ENCODE assay signal across 8 mouse cellular contexts in genomic region chr1:51922820-51923219, GRCm38 (mm10). TPM values are rescaled to one million over a fixed set of nuclear protein-coding genes. Genes with fewer than 3 reads are reported as not detected.
A peak's percentile ranks its signal among the peaks of the same experiment; 100 is the strongest.
DNase-seq lines count a peak whose midpoint lies in the region; ATAC-seq and TF ChIP-seq lines count a peak whose summit lies in the region.

No protein-coding gene starts in this region.

- no peak for DNase-seq in heart, postnatal 10 days
- DNase-seq in embryo, embryonic 9.5 days (ENCODE audit: extremely low spot score): peak; percentile 57
- DNase-seq in hindbrain, postnatal 0 days (ENCODE audit: low spot score): peak; percentile 59
- DNase-seq in neural tube, embryonic 11.5 days (ENCODE audit: low spot score): peak; percentile 46
- DNase-seq in layer of hippocampus, adult 8-10 months (ENCODE audit: low spot score in 2 of 2): no peak
- DNase-seq in layer of hippocampus, adult 9-10 months (ENCODE audit: low spot score): no peak

- no peaks in the 10 kb centered on the region for H3K36me3 ChIP-seq in heart, embryonic 13.5 days
- no peaks in the 10 kb centered on the region for H3K36me3 ChIP-seq in hindbrain, postnatal 0 days (ENCODE audit: insufficient read depth, low read length)
- H3K36me3 ChIP-seq in neural tube, embryonic 11.5 days (ENCODE audit: control insufficient read depth, insufficient read depth, low read length): no peaks in the 10 kb centered on the region

- WGBS in heart, embryonic 13.5 days: 14% methylated on average over 12 of the region's 12 CpGs
- 19% methylated on average over 12 of the region's 12 CpGs for WGBS in hindbrain, postnatal 0 days
- WGBS in neural tube, embryonic 11.5 days: 16% methylated on average over 12 of the region's 12 CpGs

- no peak overlapping the region for H3K9ac ChIP-seq in heart, embryonic 13.5 days
- no peak overlapping the region for H3K9ac ChIP-seq in hindbrain, postnatal 0 days (replicated peaks; ENCODE audit: low read length)
- H3K9ac ChIP-seq in neural tube, embryonic 11.5 days (ENCODE audit: low read length): no peak overlapping the region

- ATAC-seq in heart, embryonic 13.5 days (ENCODE audit: extremely low read depth, insufficient number of reproducible peaks, low FRiP score, low TSS enrichment): no peak
- ATAC-seq in hindbrain, postnatal 0 days: peak; percentile 80
- peak; percentile 95 for ATAC-seq in neural tube, embryonic 11.5 days (ENCODE audit: insufficient read depth, low FRiP score, low TSS enrichment)
- ATAC-seq in monocyte, adult 5-6 weeks (replicated peaks; ENCODE audit: insufficient number of reproducible peaks, low FRiP score, low TSS enrichment, poor library complexity, severe bottlenecking): no peak

- intact Hi-C loops in heart, postnatal 10 days (cut with DNase I): no loop called here

- H3K4me3 ChIP-seq in heart, embryonic 13.5 days: peak overlapping the region; percentile 29
- 0 out of 2 replicates have a peak overlapping the region, but pooled peaks have one; percentile 8 for H3K4me3 ChIP-seq in hindbrain, postnatal 0 days (ENCODE audit: low read length)
- H3K4me3 ChIP-seq in neural tube, embryonic 11.5 days (ENCODE audit: low read depth, low read length): no peak overlapping the region

- TF ChIP-seq CTCF in hindbrain, postnatal 0 days (IDR thresholded peaks at IDR 0.05; ENCODE audit: low read depth): no peak

- H3K27me3 ChIP-seq in heart, embryonic 13.5 days (replicated peaks): no peaks in the 10 kb centered on the region
- H3K27me3 ChIP-seq in hindbrain, postnatal 0 days (ENCODE audit: insufficient read depth, low read length): no peaks in the 10 kb centered on the region
- no peaks in the 10 kb centered on the region for H3K27me3 ChIP-seq in neural tube, embryonic 11.5 days (ENCODE audit: control insufficient read depth, insufficient read depth, low read length)

- no peaks in the 10 kb centered on the region for H3K9me3 ChIP-seq in heart, embryonic 13.5 days
- no peaks in the 10 kb centered on the region for H3K9me3 ChIP-seq in hindbrain, postnatal 0 days (ENCODE audit: low read length)
- H3K9me3 ChIP-seq in neural tube, embryonic 11.5 days (ENCODE audit: control insufficient read depth, low read length): no peaks in the 10 kb centered on the region

- peak overlapping the region; percentile 62 for H3K4me2 ChIP-seq in heart, embryonic 13.5 days
- H3K4me2 ChIP-seq in hindbrain, postnatal 0 days (ENCODE audit: low read depth, low read length): peak overlapping the region; percentile 36
- peak overlapping the region; percentile 19; the same call in 1 of the 2 replicates for H3K4me2 ChIP-seq in neural tube, embryonic 11.5 days (ENCODE audit: low read depth)

- H3K27ac ChIP-seq in heart, embryonic 13.5 days (replicated peaks): no peak overlapping the region
- H3K27ac ChIP-seq in hindbrain, postnatal 0 days: no peak overlapping the region
- H3K27ac ChIP-seq in neural tube, embryonic 11.5 days (ENCODE audit: low read depth, low read length): no peak overlapping the region

- peaks cover 9% of the 10 kb centered on the region for H3K4me1 ChIP-seq in heart, embryonic 13.5 days
- H3K4me1 ChIP-seq in hindbrain, postnatal 0 days (ENCODE audit: insufficient read depth, low read length): no peaks in the 10 kb centered on the region
- no peaks in the 10 kb centered on the region for H3K4me1 ChIP-seq in neural tube, embryonic 11.5 days (ENCODE audit: control insufficient read depth, insufficient read depth, low read length)

RNA-seq across cellular contexts. Expression of gene Myo1b, which starts 6.9 kb away (rescaled TPM):
- polyA plus RNA-seq in heart, embryonic 13.5 days (2015; fragmentation: Nextera tagmentation; extraction: Ambion mirVana): 33.5 and 33.7 TPM in 2 replicates
- total RNA-seq in heart, postnatal 10 days (2021): 10 to 100 TPM; 62.5 to 74.8 TPM
- 20.3 and 27.9 TPM in 2 replicates for total RNA-seq in hindbrain, postnatal 0 days (2014; rRNA removed)
- 44.7 and 45.2 TPM in 2 replicates for polyA plus RNA-seq in hindbrain, postnatal 0 days (2015; fragmentation: Nextera tagmentation; extraction: Ambion mirVana)
- polyA plus RNA-seq in neural tube, embryonic 11.5 days (2014; fragmentation: Nextera tagmentation; extraction: Ambion mirVana): 112 TPM in 2 replicates
- total RNA-seq in layer of hippocampus, adult 8-10 months (2022): 10 to 100 TPM; 12.4 to 14.7 (median 13.6) TPM
- 0.21 to 3.0 TPM (median 0.39 TPM) in 3 replicates for total RNA-seq in monocyte, adult 5-6 weeks (2017)

Comparison
In these comparisons a context has a peak if more than half of its experiments do, and no peak if none do; other contexts are left out.
1. ATAC-seq: peak in hindbrain, postnatal 0 days (single experiment) and neural tube, embryonic 11.5 days (single experiment); none in heart, embryonic 13.5 days (single experiment) and monocyte, adult 5-6 weeks (single experiment).
2. DNase-seq: peak in embryo, embryonic 9.5 days (single experiment), hindbrain, postnatal 0 days (single experiment) and neural tube, embryonic 11.5 days (single experiment); none in heart, postnatal 10 days (0 of 2), layer of hippocampus, adult 8-10 months (0 of 2) and layer of hippocampus, adult 9-10 months (single experiment).
3. Peak in every context shown above with its lines, with median percentiles within 50 percentile points of each other: H3K4me2 ChIP-seq.